Mouse (Mus musculus): Measurements from ENCODE around the gene Gpnmb. TPM values are rescaled to one million over a fixed set of nuclear protein-coding genes. Genes with fewer than 3 reads are reported as not detected.

The Gpnmb gene
- polyA plus RNA-seq, 1 experiment = 33.1 TPM

DNA sequence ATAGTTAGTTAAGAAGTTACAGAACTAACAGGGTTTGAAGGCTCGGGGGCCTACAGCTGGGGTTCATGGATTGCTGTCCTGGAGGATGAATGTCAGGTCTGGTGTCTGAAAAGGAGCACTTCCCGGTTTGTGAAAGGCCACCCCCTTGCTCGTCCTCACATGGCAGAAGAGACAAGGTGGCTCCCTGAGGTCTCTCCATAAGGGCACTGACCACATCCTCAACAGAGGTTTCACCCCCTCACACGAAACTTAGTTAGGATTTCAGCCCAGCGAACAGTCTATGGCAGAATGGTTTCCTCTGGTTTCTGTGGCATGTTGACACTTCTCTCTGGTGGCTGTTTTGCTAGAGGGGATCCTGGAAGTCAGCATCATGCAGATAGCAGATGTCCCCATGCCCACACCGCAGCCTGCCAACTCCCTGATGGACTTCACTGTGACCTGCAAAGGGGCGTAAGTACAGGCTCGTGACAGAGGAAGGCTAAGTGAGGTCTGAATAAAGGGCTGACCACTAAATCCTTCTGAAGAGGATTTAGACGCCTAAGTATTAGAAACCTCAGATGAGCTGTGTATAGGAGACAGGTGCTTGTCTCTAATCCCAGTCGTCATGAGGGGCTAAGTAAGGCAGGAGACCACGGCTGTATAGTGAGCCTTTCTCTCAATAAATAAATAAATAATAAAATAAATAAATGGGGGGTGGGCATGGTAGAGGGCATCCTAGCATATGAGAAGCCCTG lies 14.5 kb downstream of the Gpnmb start:
- Histone ChIP-seq H3K4me1 (ENCODE audit: control insufficient read depth, insufficient read depth, low read length) (no peaks in the 10 kb centered on the region), H3K4me3 (ENCODE audit: insufficient read depth, low read length) (no peak overlapping the region), H3K27ac (ENCODE audit: insufficient read depth, low read length) (no peak overlapping the region)
- TF ChIP-seq CTCF (IDR thresholded peaks at IDR 0.05; ENCODE audit: borderline replicate concordance, insufficient read depth, low read length) (no peak), POLR2A (IDR thresholded peaks at IDR 0.05; ENCODE audit: low read depth, low read length) (no peak)

- no peaks in the 10 kb centered on the region for H3K4me1 ChIP-seq (ENCODE audit: control insufficient read depth, insufficient read depth, low read length)
- no peak for TF ChIP-seq CTCF (IDR thresholded peaks at IDR 0.05; ENCODE audit: borderline replicate concordance, insufficient read depth, low read length)
- no peak for TF ChIP-seq POLR2A (IDR thresholded peaks at IDR 0.05; ENCODE audit: low read depth, low read length)
- H3K27ac ChIP-seq (ENCODE audit: insufficient read depth, low read length) = no peak overlapping the region
- no peak overlapping the region for H3K4me3 ChIP-seq (ENCODE audit: insufficient read depth, low read length)
Measured at GRCm38 (mm10) chr6:49052191-49052590, 15.8 kb downstream of the Gpnmb start.

DNA sequence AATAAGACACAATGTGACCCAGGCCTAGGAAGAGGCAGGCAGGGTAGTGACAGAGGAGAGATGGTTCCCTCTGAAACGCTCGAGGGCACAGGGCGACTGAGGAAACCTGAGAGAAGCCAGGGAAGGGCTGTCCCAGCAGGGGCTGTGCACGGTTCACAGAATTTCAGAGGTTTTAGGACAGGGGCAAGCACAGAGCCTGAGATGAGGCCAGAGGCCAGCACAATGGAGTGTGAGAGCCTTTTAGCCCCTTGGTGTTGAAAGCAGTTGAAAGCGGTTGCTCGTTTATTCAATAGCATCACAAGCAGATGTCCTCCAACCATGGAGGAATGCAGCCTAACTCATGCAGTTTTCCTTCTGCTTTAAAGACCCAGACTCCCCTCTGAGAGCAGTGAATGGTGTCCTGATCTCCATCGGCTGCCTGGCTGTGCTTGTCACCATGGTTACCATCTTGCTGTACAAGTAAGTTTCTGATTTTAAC lies 18.9 kb downstream of the Gpnmb start:
- H3K4me1 ChIP-seq (ENCODE audit: control insufficient read depth, insufficient read depth, low read length) = no peaks in the 10 kb centered on the region
- H3K4me3 ChIP-seq (ENCODE audit: insufficient read depth, low read length) = no peak overlapping the region
- TF ChIP-seq POLR2A (IDR thresholded peaks at IDR 0.05; ENCODE audit: low read depth, low read length) (no peak), CTCF (IDR thresholded peaks at IDR 0.05; ENCODE audit: borderline replicate concordance, insufficient read depth, low read length) (no peak)
- no peak overlapping the region for H3K27ac ChIP-seq (ENCODE audit: insufficient read depth, low read length)

GRCm38 (mm10) chr6:49056009-49056408 lies 19.7 kb downstream of the Gpnmb start:
- Histone ChIP-seq H3K4me1 (ENCODE audit: control insufficient read depth, insufficient read depth, low read length) (no peaks in the 10 kb centered on the region), H3K27ac (ENCODE audit: insufficient read depth, low read length) (no peak overlapping the region), H3K4me3 (ENCODE audit: insufficient read depth, low read length) (no peak overlapping the region)
- TF ChIP-seq POLR2A (IDR thresholded peaks at IDR 0.05; ENCODE audit: low read depth, low read length) (no peak), CTCF (IDR thresholded peaks at IDR 0.05; ENCODE audit: borderline replicate concordance, insufficient read depth, low read length) (no peak)

DNA sequence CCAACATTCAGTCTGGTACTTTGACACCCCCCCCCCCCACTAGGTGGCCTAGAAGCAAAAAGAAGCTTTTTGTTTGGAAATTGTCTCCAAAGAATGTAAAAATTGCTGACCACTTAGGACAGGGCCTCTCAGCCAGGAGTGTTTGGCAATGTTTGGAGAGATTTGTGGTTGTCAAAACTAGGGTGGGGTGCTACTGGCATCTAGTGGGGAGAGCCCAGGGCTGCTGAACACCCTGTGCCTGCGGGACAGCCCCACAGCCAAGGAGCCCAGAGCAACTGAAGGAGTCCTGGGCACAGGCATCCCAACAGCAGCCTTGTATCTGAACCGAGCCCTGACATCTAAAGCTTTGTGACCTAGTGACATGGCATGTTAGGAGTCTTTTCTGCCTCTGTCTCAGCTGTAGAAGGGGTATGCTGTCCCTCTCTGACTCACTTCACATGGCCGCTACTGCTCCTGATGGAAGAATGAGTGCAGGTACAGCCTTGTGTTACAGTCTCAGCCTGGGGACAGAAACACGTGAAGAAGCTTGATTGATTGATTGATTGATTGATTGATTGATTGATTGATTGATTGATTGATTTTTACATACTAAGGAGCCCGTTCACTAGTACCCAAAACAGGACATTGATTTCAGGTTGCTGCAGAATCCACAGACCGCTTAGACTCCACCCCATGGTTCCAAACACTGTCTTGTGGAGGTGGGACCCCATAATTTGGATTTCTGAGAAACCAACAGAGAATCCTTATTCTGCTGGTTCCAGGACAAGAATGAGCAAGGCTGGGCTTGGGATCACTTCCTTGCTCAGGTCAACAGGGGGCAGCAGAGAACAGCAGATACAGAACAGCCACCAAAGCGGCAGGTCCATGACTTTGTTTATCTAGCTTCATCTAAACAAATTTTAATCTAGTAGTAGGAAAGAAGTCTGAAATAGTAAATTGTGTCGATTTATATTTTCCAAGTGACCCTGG lies 21.0 kb downstream of the Gpnmb start:
- Histone ChIP-seq H3K4me1 (ENCODE audit: control insufficient read depth, insufficient read depth, low read length) (no peaks in the 10 kb centered on the region), H3K27ac (ENCODE audit: insufficient read depth, low read length) (no peak overlapping the region), H3K4me3 (ENCODE audit: insufficient read depth, low read length) (no peak overlapping the region)
- TF ChIP-seq POLR2A (IDR thresholded peaks at IDR 0.05; ENCODE audit: low read depth, low read length) (no peak), CTCF (IDR thresholded peaks at IDR 0.05; ENCODE audit: borderline replicate concordance, insufficient read depth, low read length) (peak; percentile 74; the same call in 1 of the 2 replicates)

DNA sequence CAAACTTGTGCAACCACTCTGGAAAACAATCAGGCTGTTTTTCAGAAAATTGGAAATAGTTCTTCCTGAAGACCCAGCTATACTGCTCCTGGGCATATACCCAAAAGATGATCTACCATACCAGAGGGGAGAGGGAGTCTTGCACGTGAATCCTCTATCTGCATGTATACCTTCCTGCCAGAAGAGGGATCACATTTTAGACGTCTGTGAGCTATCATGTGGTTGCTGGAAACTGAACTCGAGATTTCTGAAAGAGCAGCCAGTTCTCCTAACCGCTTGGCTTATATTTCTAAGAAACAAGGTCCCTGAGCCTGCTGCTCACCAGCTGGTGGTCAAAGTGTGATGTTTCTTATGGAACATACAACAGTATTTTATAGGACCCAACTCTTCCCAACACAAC lies 32.0 kb downstream of the Gpnmb start:
- TF ChIP-seq POLR2A (IDR thresholded peaks at IDR 0.05; ENCODE audit: low read depth, low read length) (no peak), CTCF (IDR thresholded peaks at IDR 0.05; ENCODE audit: borderline replicate concordance, insufficient read depth, low read length) (no peak)
- no peak overlapping the region for H3K27ac ChIP-seq (ENCODE audit: insufficient read depth, low read length)
- H3K4me1 ChIP-seq (ENCODE audit: control insufficient read depth, insufficient read depth, low read length) = no peaks in the 10 kb centered on the region
- no peak overlapping the region for H3K4me3 ChIP-seq (ENCODE audit: insufficient read depth, low read length)

DNA sequence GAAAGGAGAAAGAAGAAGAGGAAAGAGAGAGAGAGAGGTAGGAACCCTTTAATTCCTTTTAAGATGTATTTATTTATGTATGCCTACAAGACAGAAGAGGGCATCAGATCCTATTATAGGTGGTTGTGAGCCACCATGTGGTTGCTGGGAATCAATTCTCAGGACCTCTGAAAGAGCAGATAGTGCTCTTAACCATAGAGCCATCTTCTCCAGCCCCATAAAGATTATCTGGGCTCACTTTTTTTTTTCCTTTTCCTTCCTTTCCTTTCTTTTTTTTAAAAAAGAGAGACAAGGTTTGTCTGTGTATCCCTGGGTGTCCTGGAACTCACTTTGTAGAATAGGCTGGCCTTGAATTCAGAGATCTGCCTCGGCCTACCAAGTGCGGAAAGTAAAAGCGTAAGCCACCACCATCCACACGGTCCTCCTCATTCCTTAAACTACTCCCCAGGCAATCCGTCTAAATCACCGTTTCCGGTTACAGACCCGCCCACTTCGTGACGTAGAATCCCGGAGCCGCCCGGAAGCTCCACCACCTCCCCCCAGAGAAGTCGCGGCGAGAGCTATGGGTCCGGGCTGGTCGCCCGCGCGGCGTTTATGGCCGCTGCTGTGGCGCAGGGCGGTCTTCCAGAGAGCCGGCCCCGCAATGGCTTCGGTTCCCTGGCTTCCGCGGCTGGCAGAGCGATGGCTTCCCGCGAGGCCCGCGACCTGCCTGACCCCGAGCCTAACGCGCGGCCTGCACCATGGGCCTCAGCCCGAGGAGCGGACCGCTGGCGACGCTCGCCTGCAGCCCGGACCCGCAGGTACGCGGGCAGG lies 37.2 kb downstream of the Gpnmb start, which contains the start of gene Malsu1:
Malsu1 (plus strand) TSS at position 492 of the 813 bp plus-strand sequence.
- peak within 1 kb of the TSS; percentile 54 for H3K27ac ChIP-seq (ENCODE audit: insufficient read depth, low read length)
- peaks cover 5% of the 10 kb centered on the region for H3K4me1 ChIP-seq (ENCODE audit: control insufficient read depth, insufficient read depth, low read length)
- TF ChIP-seq POLR2A (IDR thresholded peaks at IDR 0.05; ENCODE audit: low read depth, low read length) (peak; percentile 98), CTCF (IDR thresholded peaks at IDR 0.05; ENCODE audit: borderline replicate concordance, insufficient read depth, low read length) (no peak)
- H3K4me3 ChIP-seq (ENCODE audit: insufficient read depth, low read length) = peak within 1 kb of the TSS; percentile 87

DNA sequence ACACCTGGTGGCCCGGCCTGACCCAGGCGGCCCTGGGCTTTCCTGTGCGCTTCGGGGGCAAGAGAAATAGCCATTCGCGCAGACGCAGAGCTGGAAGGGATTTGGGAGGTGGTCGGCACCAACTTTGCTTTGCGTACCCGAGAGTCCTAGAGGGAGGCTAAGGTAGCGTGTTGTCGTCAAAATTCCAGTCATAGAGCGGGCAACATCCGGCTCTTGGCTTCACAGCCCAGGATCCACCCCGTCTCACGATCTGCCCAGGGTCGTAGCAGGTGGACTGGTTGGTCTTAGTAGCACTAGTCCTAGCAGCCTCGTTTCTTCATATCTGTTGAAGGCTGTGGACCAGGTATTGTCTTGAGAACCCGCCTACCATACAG lies 37.8 kb downstream of the Gpnmb start:
- Histone ChIP-seq H3K27ac (ENCODE audit: insufficient read depth, low read length) (no peak overlapping the region), H3K4me1 (ENCODE audit: control insufficient read depth, insufficient read depth, low read length) (peaks cover 5% of the 10 kb centered on the region), H3K4me3 (ENCODE audit: insufficient read depth, low read length) (peak overlapping the region; percentile 87)
- no peak for TF ChIP-seq POLR2A (IDR thresholded peaks at IDR 0.05; ENCODE audit: low read depth, low read length)
- no peak for TF ChIP-seq CTCF (IDR thresholded peaks at IDR 0.05; ENCODE audit: borderline replicate concordance, insufficient read depth, low read length)

GRCm38 (mm10) chr6:49077894-49078293 lies 41.5 kb downstream of the Gpnmb start:
- Histone ChIP-seq H3K27ac (ENCODE audit: insufficient read depth, low read length) (no peak overlapping the region), H3K4me3 (ENCODE audit: insufficient read depth, low read length) (no peak overlapping the region), H3K4me1 (ENCODE audit: control insufficient read depth, insufficient read depth, low read length) (peaks cover 5% of the 10 kb centered on the region)
- no peak for TF ChIP-seq POLR2A (IDR thresholded peaks at IDR 0.05; ENCODE audit: low read depth, low read length)
- no peak for TF ChIP-seq CTCF (IDR thresholded peaks at IDR 0.05; ENCODE audit: borderline replicate concordance, insufficient read depth, low read length)
